Mouse (Mus musculus) limb, embryonic 15.5 days (tissue): Measurements from ENCODE around the gene Zc3h6. TPM values are rescaled to one million over a fixed set of nuclear protein-coding genes. Genes with fewer than 3 reads are reported as not detected.

Source experiments
- ATAC-seq: fragments of 200-750 bp; cut with Nextera tagmentation; 2 replicates; pipeline ENCODE4 v1.8.0; 2017; ENCODE audit warnings: low read depth, moderate TSS enrichment; ENCODE audit not compliant: insufficient number of reproducible peaks, low FRiP score, low TSS enrichment
- H3K27ac ChIP-seq: fragments of 300-500 bp; sonication (generic); 2 replicates; pipeline ENCODE4 v1.5.1; 2015; ENCODE audit warnings: moderate library complexity, mild to moderate bottlenecking, inconsistent platforms
- H3K27me3 ChIP-seq: fragments of 300-500 bp; sonication (generic); 2 replicates; pipeline ENCODE4 v1.6.1; 2015; ENCODE audit warnings: inconsistent platforms
- H3K36me3 ChIP-seq: fragments of 300-500 bp; sonication (generic); 2 replicates; pipeline ENCODE4 v1.6.1; 2015; ENCODE audit warnings: inconsistent platforms
- H3K4me1 ChIP-seq: fragments of 300-500 bp; sonication (generic); 2 replicates; pipeline ENCODE4 v1.6.1; 2015; ENCODE audit warnings: inconsistent platforms
- H3K4me2 ChIP-seq: fragments of 300-500 bp; sonication (generic); 2 replicates; pipeline ENCODE4 v1.6.1; 2015; ENCODE audit warnings: mild to moderate bottlenecking, inconsistent platforms
- H3K4me3 ChIP-seq: fragments of 300-500 bp; sonication (generic); 2 replicates; pipeline ENCODE4 v1.5.1; 2015; ENCODE audit warnings: mild to moderate bottlenecking, inconsistent platforms
- H3K9ac ChIP-seq: fragments of 300-500 bp; sonication (generic); 2 replicates; pipeline ENCODE4 v1.6.1; 2015; ENCODE audit warnings: inconsistent platforms
- H3K9me3 ChIP-seq: fragments of 300-500 bp; sonication (generic); 2 replicates; pipeline ENCODE4 v1.6.1; 2016; ENCODE audit warnings: inconsistent platforms
- WGBS: fragments of 180-500 bp; shearing (Covaris S2); methylation state at CpG from one replicate; pipeline ENCODE4 v1.1.7; 2015; 5-methylcytosine and 5-hydroxymethylcytosine counted together
- polyA plus RNA-seq: library from polyadenylated mRNA; unstranded; fragments of >200 nt; fragmentation: Nextera tagmentation; extraction: Ambion mirVana; gene quantifications from 2 replicates; pipeline ENCODE4 v1.2.1, GENCODE M21; 2015

Gene Zc3h6
- polyA plus RNA-seq = 2.0 and 2.1 TPM in 2 replicates

- Histone ChIP-seq H3K4me3 (peak within 1 kb of the TSS; percentile 89), H3K27me3 (no peaks in the 10 kb centered on the region), H3K4me2 (peak within 1 kb of the TSS; percentile 40), H3K27ac (peak within 1 kb of the TSS; percentile 100), H3K4me1 (peaks cover 7% of the 10 kb centered on the region), H3K9ac (peak within 1 kb of the TSS; percentile 99), H3K9me3 (no peaks in the 10 kb centered on the region), H3K36me3 (no peaks in the 10 kb centered on the region)
- WGBS = under 1% methylated on average over 65 of the region's 65 CpGs
- peak; percentile 96 for ATAC-seq
Observed at GRCm38 (mm10) chr2:128966641-128967580, at the start of gene Zc3h6. Zc3h6 (plus strand) TSS chr2:128967402.

GRCm38 (mm10) chr2:128924799-128925198 is 42.4 kb upstream of the Zc3h6 start:
- H3K27ac ChIP-seq = no peak overlapping the region
- 81% methylated on average over 4 of the region's 4 CpGs for WGBS

GRCm38 (mm10) chr2:128928446-128928845 is 38.8 kb upstream of the Zc3h6 start:
- Histone ChIP-seq H3K4me3 (no peak overlapping the region), H3K27ac (no peak overlapping the region), H3K4me1 (no peaks in the 10 kb centered on the region), H3K27me3 (no peaks in the 10 kb centered on the region), H3K4me2 (no peak overlapping the region), H3K36me3 (peaks cover 29% of the 10 kb centered on the region; the same call in 1 of the 2 replicates), H3K9ac (no peak overlapping the region), H3K9me3 (no peaks in the 10 kb centered on the region)
- WGBS = 84% methylated on average over 3 of the region's 3 CpGs
- no peak for ATAC-seq

More at GRCm38 (mm10) chr2:128924799-128925198, 42.4 kb upstream of the Zc3h6 start:
- Histone ChIP-seq H3K4me3 (no peak overlapping the region), H3K36me3 (peaks cover 18% of the 10 kb centered on the region; the same call in 1 of the 2 replicates), H3K4me2 (no peak overlapping the region), H3K4me1 (no peaks in the 10 kb centered on the region), H3K9me3 (no peaks in the 10 kb centered on the region), H3K27me3 (no peaks in the 10 kb centered on the region), H3K9ac (no peak overlapping the region)
- ATAC-seq = no peak

GRCm38 (mm10) chr2:128930704-128931103 is 36.5 kb upstream of the Zc3h6 start:
- no peak for ATAC-seq
- Histone ChIP-seq H3K4me1 (no peaks in the 10 kb centered on the region), H3K36me3 (peaks cover 23% of the 10 kb centered on the region; the same call in 1 of the 2 replicates), H3K9ac (no peak overlapping the region), H3K27ac (no peak overlapping the region), H3K27me3 (no peaks in the 10 kb centered on the region), H3K4me3 (no peak overlapping the region), H3K9me3 (no peaks in the 10 kb centered on the region), H3K4me2 (no peak overlapping the region)

GRCm38 (mm10) chr2:128936256-128936655 is 30.9 kb upstream of the Zc3h6 start:
- 86% methylated on average over 3 of the region's 3 CpGs for WGBS
- no peak for ATAC-seq
- H3K27ac ChIP-seq = no peak overlapping the region
- no peak overlapping the region for H3K9ac ChIP-seq
- peaks cover 10% of the 10 kb centered on the region for H3K36me3 ChIP-seq
- H3K4me2 ChIP-seq = no peak overlapping the region
- no peaks in the 10 kb centered on the region for H3K27me3 ChIP-seq
- H3K4me1 ChIP-seq = no peaks in the 10 kb centered on the region
- no peaks in the 10 kb centered on the region for H3K9me3 ChIP-seq
- no peak overlapping the region for H3K4me3 ChIP-seq

GRCm38 (mm10) chr2:128943538-128944528 is 23.4 kb upstream of the Zc3h6 start, which contains the start of gene Zc3h8:
Zc3h8 (minus strand) TSS chr2:128944077.
- peak within 1 kb of the TSS; percentile 76 for H3K4me3 ChIP-seq
- WGBS = 1% methylated on average over 65 of the region's 65 CpGs
- H3K27me3 ChIP-seq = 0 out of 2 replicates have a peak, but pooled peaks cover 3% of the 10 kb centered on the region
- peak; percentile 89 for ATAC-seq
- 0 out of 2 replicates have a peak, but pooled peaks cover 3% of the 10 kb centered on the region for H3K4me1 ChIP-seq
- H3K4me2 ChIP-seq = peak within 1 kb of the TSS; percentile 75
- no peaks in the 10 kb centered on the region for H3K9me3 ChIP-seq
- peak within 1 kb of the TSS; percentile 89 for H3K27ac ChIP-seq
- peak within 1 kb of the TSS; percentile 70 for H3K9ac ChIP-seq
- peaks cover 3% of the 10 kb centered on the region; the same call in 1 of the 2 replicates for H3K36me3 ChIP-seq

GRCm38 (mm10) chr2:128947962-128948588 is 19.1 kb upstream of the Zc3h6 start:
- H3K9me3 ChIP-seq = no peaks in the 10 kb centered on the region
- H3K4me1 ChIP-seq = 0 out of 2 replicates have a peak, but pooled peaks cover under 1% of the 10 kb centered on the region
- 33% methylated on average over 6 of the region's 6 CpGs for WGBS
- no peaks in the 10 kb centered on the region for H3K36me3 ChIP-seq
- H3K4me2 ChIP-seq = no peak overlapping the region
- 0 out of 2 replicates have a peak, but pooled peaks cover 3% of the 10 kb centered on the region for H3K27me3 ChIP-seq
- no peak for ATAC-seq
- H3K9ac ChIP-seq = no peak overlapping the region
- H3K27ac ChIP-seq = no peak overlapping the region
- H3K4me3 ChIP-seq = no peak overlapping the region

GRCm38 (mm10) chr2:128954186-128954585 is 13.0 kb upstream of the Zc3h6 start:
- H3K9me3 ChIP-seq = no peaks in the 10 kb centered on the region
- no peaks in the 10 kb centered on the region for H3K27me3 ChIP-seq
- H3K4me2 ChIP-seq = no peak overlapping the region
- no peaks in the 10 kb centered on the region for H3K36me3 ChIP-seq
- no peak for ATAC-seq
- H3K9ac ChIP-seq = no peak overlapping the region
- H3K4me3 ChIP-seq = no peak overlapping the region
- no peaks in the 10 kb centered on the region for H3K4me1 ChIP-seq
- no peak overlapping the region for H3K27ac ChIP-seq

- no peak overlapping the region for H3K9ac ChIP-seq
- H3K4me3 ChIP-seq = no peak overlapping the region; the same call in 1 of the 2 replicates
- no peak for ATAC-seq
- WGBS = 35% methylated on average over 5 of the region's 5 CpGs
- H3K9me3 ChIP-seq = no peaks in the 10 kb centered on the region
- H3K27ac ChIP-seq = peak overlapping the region; percentile 69
- H3K4me2 ChIP-seq = peak overlapping the region; percentile 40; the same call in 1 of the 2 replicates
- no peaks in the 10 kb centered on the region for H3K36me3 ChIP-seq
- H3K4me1 ChIP-seq = peaks cover 7% of the 10 kb centered on the region
- H3K27me3 ChIP-seq = no peaks in the 10 kb centered on the region
Observed at GRCm38 (mm10) chr2:128965505-128966105, 1.6 kb upstream of the Zc3h6 start.

- Histone ChIP-seq H3K9ac (no peak overlapping the region), H3K27ac (peak overlapping the region; percentile 100; the same call in 1 of the 2 replicates)
- no peak for ATAC-seq
Observed at GRCm38 (mm10) chr2:128966236-128966635, 966 bp upstream of the Zc3h6 start.

More at GRCm38 (mm10) chr2:128966236-128966635, 966 bp upstream of the Zc3h6 start:
- peak overlapping the region; percentile 89 for H3K4me3 ChIP-seq
- H3K4me1 ChIP-seq = peaks cover 7% of the 10 kb centered on the region
- no peaks in the 10 kb centered on the region for H3K36me3 ChIP-seq
- H3K9me3 ChIP-seq = no peaks in the 10 kb centered on the region
- 16% methylated on average over 6 of the region's 6 CpGs for WGBS
- no peaks in the 10 kb centered on the region for H3K27me3 ChIP-seq
- peak overlapping the region; percentile 40 for H3K4me2 ChIP-seq
